Mouse (Mus musculus) kidney, embryonic 14.5 days (tissue): ENCODE data around the gene Eif4e. TPM values are rescaled to one million over a fixed set of nuclear protein-coding genes. Genes with fewer than 3 reads are reported as not detected.

Experiments
- ATAC-seq: fragments of 200-750 bp; cut with Nextera tagmentation; 2 replicates; pipeline ENCODE4 v1.8.0; 2017; ENCODE audit warnings: moderate number of reproducible peaks, mild to moderate bottlenecking, moderate TSS enrichment, moderate library complexity; ENCODE audit not compliant: low FRiP score, low TSS enrichment
- H3K27ac ChIP-seq: fragments of 300-500 bp; sonication (generic); 2 replicates; pipeline ENCODE4 v1.5.1; 2014; ENCODE audit warnings: low read depth, mild to moderate bottlenecking, low read length, moderate library complexity, mixed read lengths
- H3K27me3 ChIP-seq: fragments of 300-500 bp; sonication (generic); 2 replicates; pipeline ENCODE4 v1.6.1; 2014; ENCODE audit warnings: mild to moderate bottlenecking, low read length; ENCODE audit not compliant: control insufficient read depth, insufficient read depth
- H3K36me3 ChIP-seq: fragments of 300-500 bp; sonication (generic); 2 replicates; pipeline ENCODE4 v1.6.1; 2014; ENCODE audit warnings: low read length, mixed read lengths; ENCODE audit not compliant: control insufficient read depth, insufficient read depth
- H3K4me1 ChIP-seq: fragments of 300-500 bp; sonication (generic); 2 replicates; pipeline ENCODE4 v1.6.1; 2014; ENCODE audit warnings: low read length, mixed read lengths; ENCODE audit not compliant: control insufficient read depth, insufficient read depth
- H3K4me2 ChIP-seq: fragments of 300-500 bp; sonication (generic); replicated peaks from 2 replicates; pipeline ENCODE4 v1.6.1; 2014; ENCODE audit warnings: low read depth, mild to moderate bottlenecking, low read length
- H3K4me3 ChIP-seq: fragments of 300-500 bp; sonication (generic); 2 replicates; pipeline ENCODE4 v1.5.1; 2014; ENCODE audit warnings: mild to moderate bottlenecking, low read length
- H3K9ac ChIP-seq: fragments of 300-500 bp; sonication (generic); 2 replicates; pipeline ENCODE4 v1.6.1; 2014; ENCODE audit warnings: low read depth, mild to moderate bottlenecking, low read length, moderate library complexity
- H3K9me3 ChIP-seq: fragments of 300-500 bp; sonication (generic); 2 replicates; pipeline ENCODE4 v1.6.1; 2016; ENCODE audit warnings: low read length; ENCODE audit not compliant: control insufficient read depth
- WGBS: fragments of 180-500 bp; shearing (Covaris S2); extraction: QIAGEN DNeasy Blood & Tissue Kit; methylation state at CpG from one replicate; pipeline ENCODE4 v1.1.7; 2014; 5-methylcytosine and 5-hydroxymethylcytosine counted together
- polyA plus RNA-seq: library from polyadenylated mRNA; unstranded; fragments of >200 nt; fragmentation: Nextera tagmentation; extraction: Ambion mirVana; gene quantifications from 2 replicates; pipeline ENCODE4 v1.2.1, GENCODE M21; 2014

The Eif4e gene
- polyA plus RNA-seq, 1 experiment from 2014 or later, result 426 TPM

- H3K36me3 ChIP-seq, result no peaks in the 10 kb centered on the region
- H3K4me3 ChIP-seq, result no peak overlapping the region
- peak overlapping the region; percentile 38 for H3K4me2 ChIP-seq
- no peaks in the 10 kb centered on the region for H3K27me3 ChIP-seq
- H3K4me1 ChIP-seq, result peaks cover 5% of the 10 kb centered on the region; the same call in 1 of the 2 replicates
- WGBS, result 27% methylated on average over 12 of the region's 12 CpGs
- no peak overlapping the region for H3K27ac ChIP-seq
- no peak overlapping the region for H3K9ac ChIP-seq
- peak; percentile 53; the same call in 1 of the 2 replicates for ATAC-seq
- H3K9me3 ChIP-seq, result no peaks in the 10 kb centered on the region
These were observed 12.7 kb upstream of the Eif4e start for GRCm38 (mm10) chr3:138513243-138513642.

DNA sequence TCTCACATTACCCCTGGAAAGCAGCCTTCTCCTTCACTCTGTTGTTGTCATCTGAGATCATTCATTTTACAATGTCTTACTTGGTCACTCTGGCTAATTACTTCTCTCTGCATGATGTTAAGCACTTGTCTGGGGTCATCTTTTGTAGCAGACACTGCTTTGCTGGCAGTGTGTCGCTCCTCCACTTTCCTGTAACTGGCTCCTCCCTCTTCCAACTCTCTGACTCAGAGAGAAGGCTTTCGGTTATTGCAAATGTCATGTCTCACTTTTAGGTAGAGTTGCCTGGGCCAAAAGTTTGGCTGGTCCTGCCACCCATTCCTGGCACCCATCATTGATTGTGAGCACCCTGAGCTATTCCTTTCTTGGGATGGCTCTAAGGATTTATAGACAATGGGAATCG, 11.2 kb upstream of the Eif4e start:
- H3K36me3 ChIP-seq, result no peaks in the 10 kb centered on the region
- no peak overlapping the region for H3K27ac ChIP-seq
- no peak overlapping the region for H3K4me3 ChIP-seq
- no peak for ATAC-seq
- peaks cover 5% of the 10 kb centered on the region; the same call in 1 of the 2 replicates for H3K4me1 ChIP-seq
- WGBS, result 53% methylated on average over 3 of the region's 3 CpGs
- no peaks in the 10 kb centered on the region for H3K27me3 ChIP-seq
- no peak overlapping the region for H3K9ac ChIP-seq
- no peak overlapping the region for H3K4me2 ChIP-seq
- no peaks in the 10 kb centered on the region for H3K9me3 ChIP-seq

DNA sequence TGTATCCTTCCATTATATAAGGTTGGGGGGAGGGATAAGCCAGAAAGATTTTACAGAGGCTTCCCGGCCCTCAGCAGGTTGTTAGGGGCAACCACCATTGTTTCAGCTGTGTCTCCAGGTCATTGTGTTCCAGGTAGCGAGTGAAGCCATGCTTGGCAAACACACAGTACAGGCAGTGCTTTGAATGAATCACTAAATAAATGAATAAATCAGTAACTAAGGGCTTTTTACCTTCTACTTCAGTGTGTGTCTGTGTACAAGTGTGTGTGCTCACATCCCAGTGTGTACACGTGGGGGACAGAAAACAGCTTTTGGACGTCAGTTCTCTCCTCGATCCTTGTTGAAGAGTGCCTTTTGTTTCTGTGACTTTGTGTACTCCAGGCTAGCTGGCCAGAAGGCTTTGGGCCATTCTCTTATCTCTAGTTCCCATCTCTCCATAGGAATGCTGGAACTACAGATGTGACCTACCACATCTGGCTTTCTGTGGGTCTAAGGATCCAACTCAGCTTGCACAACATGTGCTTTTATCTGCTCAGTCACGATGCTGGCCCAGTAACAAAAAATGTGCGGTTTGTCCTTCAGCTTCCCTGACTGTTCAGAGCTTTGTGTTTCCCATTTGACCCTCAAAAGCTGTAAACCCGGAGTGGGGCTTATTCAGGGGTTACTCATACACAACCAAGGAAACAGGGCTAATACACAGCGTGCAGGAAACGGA, 10.2 kb upstream of the Eif4e start:
- Histone ChIP-seq H3K9me3 (no peaks in the 10 kb centered on the region), H3K27me3 (no peaks in the 10 kb centered on the region), H3K36me3 (no peaks in the 10 kb centered on the region), H3K4me2 (no peak overlapping the region), H3K27ac (no peak overlapping the region), H3K4me3 (no peak overlapping the region), H3K9ac (no peak overlapping the region), H3K4me1 (peaks cover 5% of the 10 kb centered on the region; the same call in 1 of the 2 replicates)
- 62% methylated on average over 10 of the region's 10 CpGs for WGBS
- ATAC-seq, result peak; percentile 51; the same call in 1 of the 2 replicates

GRCm38 (mm10) chr3:138517881-138518280, 8.1 kb upstream of the Eif4e start:
- no peak overlapping the region for H3K9ac ChIP-seq
- ATAC-seq, result no peak
- no peak overlapping the region for H3K4me3 ChIP-seq
- no peak overlapping the region for H3K4me2 ChIP-seq
- 60% methylated on average over 3 of the region's 3 CpGs for WGBS
- H3K9me3 ChIP-seq, result no peaks in the 10 kb centered on the region
- H3K4me1 ChIP-seq, result peaks cover 5% of the 10 kb centered on the region; the same call in 1 of the 2 replicates
- H3K36me3 ChIP-seq, result no peaks in the 10 kb centered on the region
- H3K27me3 ChIP-seq, result no peaks in the 10 kb centered on the region
- H3K27ac ChIP-seq, result no peak overlapping the region

- ATAC-seq, result no peak
- H3K27me3 ChIP-seq, result no peaks in the 10 kb centered on the region
These were observed 6.8 kb upstream of the Eif4e start for GRCm38 (mm10) chr3:138519218-138519617.

DNA sequence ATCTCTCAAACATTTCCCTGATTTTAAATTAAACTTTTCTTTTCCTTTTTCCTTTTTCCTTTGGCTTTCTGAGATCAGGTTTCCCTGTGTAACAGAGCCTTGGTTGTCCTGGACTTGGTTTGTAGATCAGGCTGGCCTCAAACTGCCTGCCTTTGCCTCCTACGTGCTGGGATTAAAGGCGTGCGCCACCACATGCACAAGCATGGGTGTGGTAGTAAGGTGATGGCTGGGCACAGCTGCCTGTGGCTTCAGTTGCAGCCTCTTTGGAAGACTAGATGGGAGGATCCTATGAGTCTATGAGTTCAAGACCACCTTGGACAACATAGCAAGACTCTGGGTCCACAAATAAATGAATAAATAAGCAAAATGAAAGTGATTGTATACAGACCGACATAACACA, 2.0 kb upstream of the Eif4e start:
- Histone ChIP-seq H3K4me1 (peaks cover 6% of the 10 kb centered on the region; the same call in 1 of the 2 replicates), H3K27ac (no peak overlapping the region), H3K9ac (no peak overlapping the region), H3K4me2 (no peak overlapping the region), H3K4me3 (no peak overlapping the region), H3K9me3 (no peaks in the 10 kb centered on the region), H3K27me3 (no peaks in the 10 kb centered on the region), H3K36me3 (no peaks in the 10 kb centered on the region)
- whole genome bisulfite sequencing, result 90% methylated on average over 4 of the region's 4 CpGs
- no peak for ATAC-seq

More at GRCm38 (mm10) chr3:138519218-138519617, 6.8 kb upstream of the Eif4e start:
- Histone ChIP-seq H3K36me3 (no peaks in the 10 kb centered on the region), H3K27ac (no peak overlapping the region), H3K4me3 (no peak overlapping the region), H3K9ac (no peak overlapping the region), H3K4me1 (peaks cover 5% of the 10 kb centered on the region; the same call in 1 of the 2 replicates), H3K4me2 (no peak overlapping the region), H3K9me3 (no peaks in the 10 kb centered on the region)
- 90% methylated on average over 6 of the region's 6 CpGs for WGBS

- Histone ChIP-seq H3K4me3 (no peak overlapping the region), H3K9ac (no peak overlapping the region), H3K36me3 (no peaks in the 10 kb centered on the region), H3K4me2 (0 out of 2 replicates have a peak overlapping the region, but pooled peaks have one; percentile 95), H3K27ac (no peak overlapping the region), H3K27me3 (no peaks in the 10 kb centered on the region), H3K9me3 (no peaks in the 10 kb centered on the region), H3K4me1 (peaks cover 15% of the 10 kb centered on the region)
- 61% methylated on average over 8 of the region's 8 CpGs for WGBS
- no peak for ATAC-seq
These were observed 485 bp upstream of the Eif4e start for GRCm38 (mm10) chr3:138525494-138525893.

GRCm38 (mm10) chr3:138526916-138527666, 1.1 kb downstream of the Eif4e start:
- peak; percentile 93 for ATAC-seq
- no peaks in the 10 kb centered on the region for H3K36me3 ChIP-seq
- H3K27me3 ChIP-seq, result no peaks in the 10 kb centered on the region
- peak overlapping the region; percentile 99 for H3K9ac ChIP-seq
- peak overlapping the region; percentile 99 for H3K4me3 ChIP-seq
- H3K4me1 ChIP-seq, result peaks cover 28% of the 10 kb centered on the region
- H3K9me3 ChIP-seq, result no peaks in the 10 kb centered on the region
- H3K27ac ChIP-seq, result peak overlapping the region; percentile 93
- peak overlapping the region; percentile 95 for H3K4me2 ChIP-seq
- WGBS, result under 1% methylated on average over 75 of the region's 85 CpGs
